Mouse (Mus musculus) testis, adult 2 months (tissue): ENCODE data around the gene Zfp791.

Experiments
- CTCF ChIP-seq: fragments of 200-500 bp; IDR thresholded peaks from 2 replicates; pipeline ENCODE4 v1.5.1; 2012; ENCODE audit warnings: low read depth, mild to moderate bottlenecking, inconsistent platforms, low read length, moderate library complexity; ENCODE audit not compliant: control insufficient read depth, insufficient read depth, insufficient replicate concordance
- POLR2A ChIP-seq: fragments of 200-500 bp; IDR thresholded peaks from 2 replicates; pipeline ENCODE4 v1.6.1; 2012; ENCODE audit warnings: low read depth, mild to moderate bottlenecking, inconsistent platforms, low read length, moderate library complexity; ENCODE audit not compliant: control insufficient read depth

GRCm38 (mm10) chr8:85083108-85083813, 39.6 kb downstream of the Zfp791 start, which contains the start of gene Man2b1:
- TF ChIP-seq POLR2A (peak; percentile 54; the same call in 1 of the 2 replicates), CTCF (0 out of 2 replicates have a peak, but pooled peaks have one; percentile 6)
